Mouse (Mus musculus): ENCODE data around the gene Napepld. TPM values are rescaled to one million over a fixed set of nuclear protein-coding genes. Genes with fewer than 3 reads are reported as not detected.

Gene Napepld
- polyA plus RNA-seq, 2 experiments, result 2.2 to 2.3 TPM

- 73% methylated on average over 5 of the region's 5 CpGs for WGBS
- Histone ChIP-seq H3K27me3 (ENCODE audit: control insufficient read depth, insufficient read depth, low read length) (no peaks in the 10 kb centered on the region), H3K9me3 (ENCODE audit: control insufficient read depth, low read length) (no peaks in the 10 kb centered on the region), H3K4me1 (ENCODE audit: control insufficient read depth, insufficient read depth, low read length) (no peaks in the 10 kb centered on the region), H3K27ac (replicated peaks; ENCODE audit: low read depth, low read length) (no peak overlapping the region), H3K4me2 (replicated peaks; ENCODE audit: low read depth, low read length, severe bottlenecking) (no peak overlapping the region), H3K4me3 (replicated peaks; ENCODE audit: low read length) (no peak overlapping the region), H3K9ac (ENCODE audit: low read depth, low read length, severe bottlenecking) (no peak overlapping the region), H3K36me3 (ENCODE audit: control insufficient read depth, insufficient read depth, low read length) (0 out of 2 replicates have a peak, but pooled peaks cover 3% of the 10 kb centered on the region)
- DNase-seq (ENCODE audit: low spot score) (no peak), ATAC-seq (ENCODE audit: low FRiP score, low read depth) (no peak)
- TF ChIP-seq POLR2A (IDR thresholded peaks at IDR 0.05; ENCODE audit: borderline replicate concordance, extremely low read depth, insufficient read depth, insufficient read length), result no peak
Measured at GRCm38 (mm10) chr5:21680940-21681339, 20.3 kb downstream of the Napepld start.

GRCm38 (mm10) chr5:21680029-21680428 is 21.2 kb downstream of the Napepld start:
- Histone ChIP-seq H3K4me3 (replicated peaks; ENCODE audit: low read length) (no peak overlapping the region), H3K9me3 (ENCODE audit: control insufficient read depth, low read length) (no peaks in the 10 kb centered on the region), H3K36me3 (ENCODE audit: control insufficient read depth, insufficient read depth, low read length) (peaks cover 8% of the 10 kb centered on the region; the same call in 1 of the 2 replicates), H3K27me3 (ENCODE audit: control insufficient read depth, insufficient read depth, low read length) (no peaks in the 10 kb centered on the region), H3K4me2 (replicated peaks; ENCODE audit: low read depth, low read length, severe bottlenecking) (no peak overlapping the region), H3K4me1 (ENCODE audit: control insufficient read depth, insufficient read depth, low read length) (no peaks in the 10 kb centered on the region), H3K9ac (ENCODE audit: low read depth, low read length, severe bottlenecking) (no peak overlapping the region), H3K27ac (replicated peaks; ENCODE audit: low read depth, low read length) (no peak overlapping the region)
- 77% methylated on average over 4 of the region's 4 CpGs for WGBS
- no peak for TF ChIP-seq POLR2A (IDR thresholded peaks at IDR 0.05; ENCODE audit: borderline replicate concordance, extremely low read depth, insufficient read depth, insufficient read length)
- ATAC-seq (ENCODE audit: low FRiP score, low read depth), result no peak
- no peak for DNase-seq (ENCODE audit: low spot score)

- H3K36me3 ChIP-seq (ENCODE audit: control insufficient read depth, insufficient read depth, low read length), result peaks cover 8% of the 10 kb centered on the region; the same call in 1 of the 2 replicates
- H3K4me3 ChIP-seq (replicated peaks; ENCODE audit: low read length), result no peak overlapping the region
- H3K4me1 ChIP-seq (ENCODE audit: control insufficient read depth, insufficient read depth, low read length), result 0 out of 2 replicates have a peak, but pooled peaks cover under 1% of the 10 kb centered on the region
- no peaks in the 10 kb centered on the region for H3K9me3 ChIP-seq (ENCODE audit: control insufficient read depth, low read length)
- H3K27me3 ChIP-seq (ENCODE audit: control insufficient read depth, insufficient read depth, low read length), result no peaks in the 10 kb centered on the region
- H3K9ac ChIP-seq (ENCODE audit: low read depth, low read length, severe bottlenecking), result no peak overlapping the region
- DNase-seq (ENCODE audit: low spot score), result no peak
- ATAC-seq (ENCODE audit: low FRiP score, low read depth), result no peak
- H3K4me2 ChIP-seq (replicated peaks; ENCODE audit: low read depth, low read length, severe bottlenecking), result no peak overlapping the region
- H3K27ac ChIP-seq (replicated peaks; ENCODE audit: low read depth, low read length), result no peak overlapping the region
- WGBS, result 93% methylated on average over 9 of the region's 9 CpGs
- TF ChIP-seq POLR2A (IDR thresholded peaks at IDR 0.05; ENCODE audit: borderline replicate concordance, extremely low read depth, insufficient read depth, insufficient read length), result no peak
Measured at GRCm38 (mm10) chr5:21678363-21678762, 22.8 kb downstream of the Napepld start.

GRCm38 (mm10) chr5:21677939-21678338 is 23.3 kb downstream of the Napepld start:
- no peak for DNase-seq (ENCODE audit: low spot score)
- H3K9ac ChIP-seq (ENCODE audit: low read depth, low read length, severe bottlenecking), result no peak overlapping the region
- H3K27ac ChIP-seq (replicated peaks; ENCODE audit: low read depth, low read length), result no peak overlapping the region
- 0 out of 2 replicates have a peak, but pooled peaks cover 2% of the 10 kb centered on the region for H3K4me1 ChIP-seq (ENCODE audit: control insufficient read depth, insufficient read depth, low read length)
- no peak for ATAC-seq (ENCODE audit: low FRiP score, low read depth)
- TF ChIP-seq POLR2A (IDR thresholded peaks at IDR 0.05; ENCODE audit: borderline replicate concordance, extremely low read depth, insufficient read depth, insufficient read length), result no peak
- H3K9me3 ChIP-seq (ENCODE audit: control insufficient read depth, low read length), result no peaks in the 10 kb centered on the region
- 85% methylated on average over 6 of the region's 6 CpGs for WGBS
- H3K36me3 ChIP-seq (ENCODE audit: control insufficient read depth, insufficient read depth, low read length), result peaks cover 5% of the 10 kb centered on the region; the same call in 1 of the 2 replicates
- H3K4me3 ChIP-seq (replicated peaks; ENCODE audit: low read length), result no peak overlapping the region
- no peak overlapping the region for H3K4me2 ChIP-seq (replicated peaks; ENCODE audit: low read depth, low read length, severe bottlenecking)
- no peaks in the 10 kb centered on the region for H3K27me3 ChIP-seq (ENCODE audit: control insufficient read depth, insufficient read depth, low read length)

- H3K4me1 ChIP-seq (ENCODE audit: control insufficient read depth, insufficient read depth, low read length), result 0 out of 2 replicates have a peak, but pooled peaks cover 2% of the 10 kb centered on the region
- 95% methylated on average over 23 of the region's 23 CpGs for WGBS
- no peak for DNase-seq (ENCODE audit: low spot score)
- H3K27me3 ChIP-seq (ENCODE audit: control insufficient read depth, insufficient read depth, low read length), result no peaks in the 10 kb centered on the region
- no peak overlapping the region for H3K4me2 ChIP-seq (replicated peaks; ENCODE audit: low read depth, low read length, severe bottlenecking)
- no peak for TF ChIP-seq POLR2A (IDR thresholded peaks at IDR 0.05; ENCODE audit: borderline replicate concordance, extremely low read depth, insufficient read depth, insufficient read length)
- no peak overlapping the region for H3K9ac ChIP-seq (ENCODE audit: low read depth, low read length, severe bottlenecking)
- no peak overlapping the region for H3K4me3 ChIP-seq (replicated peaks; ENCODE audit: low read length)
- H3K9me3 ChIP-seq (ENCODE audit: control insufficient read depth, low read length), result no peaks in the 10 kb centered on the region
- peaks cover 5% of the 10 kb centered on the region; the same call in 1 of the 2 replicates for H3K36me3 ChIP-seq (ENCODE audit: control insufficient read depth, insufficient read depth, low read length)
- H3K27ac ChIP-seq (replicated peaks; ENCODE audit: low read depth, low read length), result no peak overlapping the region
- no peak for ATAC-seq (ENCODE audit: low FRiP score, low read depth)
Measured at GRCm38 (mm10) chr5:21675494-21675893, 25.7 kb downstream of the Napepld start.

All from limb, embryonic 14.5 days (tissue).